Mouse (Mus musculus): ENCODE data around the gene Pabpc1l. TPM values are rescaled to one million over a fixed set of nuclear protein-coding genes. Genes with fewer than 3 reads are reported as not detected.
A peak's percentile ranks its signal among the peaks of the same experiment; 100 is the strongest.

Pabpc1l gene
- polyA plus RNA-seq, 1 experiment = 0.60 TPM

- no peak overlapping the region for H3ac ChIP-seq (ENCODE audit: control insufficient read depth, insufficient read length, low read depth)
- no peaks in the 10 kb centered on the region for H3K79me2 ChIP-seq (ENCODE audit: control insufficient read depth, insufficient read depth)
- TF ChIP-seq MAX (IDR thresholded peaks at IDR 0.05) (no peak), CEBPB (IDR thresholded peaks at IDR 0.05; ENCODE audit: low read depth) (no peak), MYOG (IDR thresholded peaks at IDR 0.05; ENCODE audit: control insufficient read depth, extremely low read depth, insufficient read length) (no peak), FOSL1 (IDR thresholded peaks at IDR 0.05; ENCODE audit: insufficient read depth, low read length, poor library complexity, severe bottlenecking) (no peak), MYOD1 (IDR thresholded peaks at IDR 0.05; ENCODE audit: control insufficient read depth, insufficient read length, low read depth) (no peak), USF1 (IDR thresholded peaks at IDR 0.05; ENCODE audit: low read depth) (no peak), CTCF (IDR thresholded peaks at IDR 0.05; ENCODE audit: control insufficient read depth, insufficient read depth, insufficient read length) (no peak)
- H3K36me3 ChIP-seq (ENCODE audit: control insufficient read depth, insufficient read depth) = peaks cover 3% of the 10 kb centered on the region
- no peaks in the 10 kb centered on the region for H3K27me3 ChIP-seq (ENCODE audit: control insufficient read depth, insufficient read depth, insufficient read length)
- no peak overlapping the region for H3K4me3 ChIP-seq (ENCODE audit: insufficient read depth, poor library complexity, severe bottlenecking)
- no peaks in the 10 kb centered on the region for H3K79me3 ChIP-seq (ENCODE audit: low read depth)
These were observed 22.0 kb downstream of the Pabpc1l start for GRCm38 (mm10) chr2:164047197-164047690.

GRCm38 (mm10) chr2:164053767-164054166 lies 28.5 kb downstream of the Pabpc1l start:
- TF ChIP-seq MAX (IDR thresholded peaks at IDR 0.05) (no peak), MYOG (IDR thresholded peaks at IDR 0.05; ENCODE audit: control insufficient read depth, extremely low read depth, insufficient read length) (no peak), USF1 (IDR thresholded peaks at IDR 0.05; ENCODE audit: low read depth) (no peak), CTCF (IDR thresholded peaks at IDR 0.05; ENCODE audit: control insufficient read depth, insufficient read depth, insufficient read length) (no peak), FOSL1 (IDR thresholded peaks at IDR 0.05; ENCODE audit: insufficient read depth, low read length, poor library complexity, severe bottlenecking) (no peak), MYOD1 (IDR thresholded peaks at IDR 0.05; ENCODE audit: control insufficient read depth, insufficient read length, low read depth) (no peak), CEBPB (IDR thresholded peaks at IDR 0.05; ENCODE audit: low read depth) (no peak)
- Histone ChIP-seq H3K27me3 (ENCODE audit: control insufficient read depth, insufficient read depth, insufficient read length) (no peaks in the 10 kb centered on the region), H3K4me3 (ENCODE audit: insufficient read depth, poor library complexity, severe bottlenecking) (no peak overlapping the region), H3ac (ENCODE audit: control insufficient read depth, insufficient read length, low read depth) (peak overlapping the region; percentile 6), H3K36me3 (ENCODE audit: control insufficient read depth, insufficient read depth) (peaks cover 58% of the 10 kb centered on the region), H3K79me2 (ENCODE audit: control insufficient read depth, insufficient read depth) (no peaks in the 10 kb centered on the region), H3K79me3 (ENCODE audit: low read depth) (no peaks in the 10 kb centered on the region)

- no peak overlapping the region for H3K4me3 ChIP-seq (ENCODE audit: insufficient read depth, poor library complexity, severe bottlenecking)
- peaks cover 68% of the 10 kb centered on the region for H3K36me3 ChIP-seq (ENCODE audit: control insufficient read depth, insufficient read depth)
- TF ChIP-seq CTCF (IDR thresholded peaks at IDR 0.05; ENCODE audit: control insufficient read depth, insufficient read depth, insufficient read length) (no peak), CEBPB (IDR thresholded peaks at IDR 0.05; ENCODE audit: low read depth) (no peak), FOSL1 (IDR thresholded peaks at IDR 0.05; ENCODE audit: insufficient read depth, low read length, poor library complexity, severe bottlenecking) (no peak), MYOD1 (IDR thresholded peaks at IDR 0.05; ENCODE audit: control insufficient read depth, insufficient read length, low read depth) (no peak), MAX (IDR thresholded peaks at IDR 0.05) (no peak), USF1 (IDR thresholded peaks at IDR 0.05; ENCODE audit: low read depth) (no peak), MYOG (IDR thresholded peaks at IDR 0.05; ENCODE audit: control insufficient read depth, extremely low read depth, insufficient read length) (no peak)
- H3K79me2 ChIP-seq (ENCODE audit: control insufficient read depth, insufficient read depth) = no peaks in the 10 kb centered on the region
- H3ac ChIP-seq (ENCODE audit: control insufficient read depth, insufficient read length, low read depth) = no peak overlapping the region
- H3K27me3 ChIP-seq (ENCODE audit: control insufficient read depth, insufficient read depth, insufficient read length) = no peaks in the 10 kb centered on the region
- H3K79me3 ChIP-seq (ENCODE audit: low read depth) = no peaks in the 10 kb centered on the region
These were observed 29.4 kb downstream of the Pabpc1l start for GRCm38 (mm10) chr2:164054671-164055070.

- Histone ChIP-seq H3K79me3 (ENCODE audit: low read depth) (no peaks in the 10 kb centered on the region), H3K27me3 (ENCODE audit: control insufficient read depth, insufficient read depth, insufficient read length) (no peaks in the 10 kb centered on the region), H3K36me3 (ENCODE audit: control insufficient read depth, insufficient read depth) (peaks cover 83% of the 10 kb centered on the region), H3K4me3 (ENCODE audit: insufficient read depth, poor library complexity, severe bottlenecking) (no peak overlapping the region), H3K79me2 (ENCODE audit: control insufficient read depth, insufficient read depth) (no peaks in the 10 kb centered on the region), H3ac (ENCODE audit: control insufficient read depth, insufficient read length, low read depth) (no peak overlapping the region)
- TF ChIP-seq CTCF (IDR thresholded peaks at IDR 0.05; ENCODE audit: control insufficient read depth, insufficient read depth, insufficient read length) (no peak), CEBPB (IDR thresholded peaks at IDR 0.05; ENCODE audit: low read depth) (no peak), MYOD1 (IDR thresholded peaks at IDR 0.05; ENCODE audit: control insufficient read depth, insufficient read length, low read depth) (no peak), MAX (IDR thresholded peaks at IDR 0.05) (no peak), USF1 (IDR thresholded peaks at IDR 0.05; ENCODE audit: low read depth) (no peak), MYOG (IDR thresholded peaks at IDR 0.05; ENCODE audit: control insufficient read depth, extremely low read depth, insufficient read length) (no peak), FOSL1 (IDR thresholded peaks at IDR 0.05; ENCODE audit: insufficient read depth, low read length, poor library complexity, severe bottlenecking) (no peak)
These were observed 34.5 kb downstream of the Pabpc1l start for GRCm38 (mm10) chr2:164059634-164060235.

- Histone ChIP-seq H3ac (ENCODE audit: control insufficient read depth, insufficient read length, low read depth) (peak within 1 kb of the TSS; percentile 92), H3K79me2 (ENCODE audit: control insufficient read depth, insufficient read depth) (peaks cover 65% of the 10 kb centered on the region), H3K36me3 (ENCODE audit: control insufficient read depth, insufficient read depth) (peaks cover 26% of the 10 kb centered on the region), H3K27me3 (ENCODE audit: control insufficient read depth, insufficient read depth, insufficient read length) (no peaks in the 10 kb centered on the region), H3K79me3 (ENCODE audit: low read depth) (peaks cover 40% of the 10 kb centered on the region), H3K4me3 (ENCODE audit: insufficient read depth, poor library complexity, severe bottlenecking) (peak within 1 kb of the TSS; percentile 79)
- TF ChIP-seq USF1 (IDR thresholded peaks at IDR 0.05; ENCODE audit: low read depth) (no peak), CEBPB (IDR thresholded peaks at IDR 0.05; ENCODE audit: low read depth) (no peak), MYOD1 (IDR thresholded peaks at IDR 0.05; ENCODE audit: control insufficient read depth, insufficient read length, low read depth) (no peak), MAX (IDR thresholded peaks at IDR 0.05) (no peak)
These were observed 45.0 kb downstream of the Pabpc1l start, which contains the start of gene Stk4 for GRCm38 (mm10) chr2:164070142-164070764. Gene Stk4 (plus strand): TSS chr2:164070322.
